Mouse (Mus musculus) 3T3-L1 (cell line): ENCODE results near the gene Prkg2.
A peak's percentile ranks its signal among the peaks of the same experiment; 100 is the strongest.

ENCODE experiments used
- DNase-seq: peaks from one replicate; pipeline ENCODE4 v3.0.0-alpha.2; 2015; ENCODE audit warnings: low read depth, low spot score

Gene Prkg2

GRCm38 (mm10) chr5:98900926-98901325 lies 136.2 kb downstream of the Prkg2 start:
- no peak for DNase-seq

GRCm38 (mm10) chr5:98897946-98898345 lies 139.2 kb downstream of the Prkg2 start:
- DNase-seq: peak; percentile 72

GRCm38 (mm10) chr5:98894281-98894680 lies 142.9 kb downstream of the Prkg2 start:
- DNase-seq: no peak

DNA sequence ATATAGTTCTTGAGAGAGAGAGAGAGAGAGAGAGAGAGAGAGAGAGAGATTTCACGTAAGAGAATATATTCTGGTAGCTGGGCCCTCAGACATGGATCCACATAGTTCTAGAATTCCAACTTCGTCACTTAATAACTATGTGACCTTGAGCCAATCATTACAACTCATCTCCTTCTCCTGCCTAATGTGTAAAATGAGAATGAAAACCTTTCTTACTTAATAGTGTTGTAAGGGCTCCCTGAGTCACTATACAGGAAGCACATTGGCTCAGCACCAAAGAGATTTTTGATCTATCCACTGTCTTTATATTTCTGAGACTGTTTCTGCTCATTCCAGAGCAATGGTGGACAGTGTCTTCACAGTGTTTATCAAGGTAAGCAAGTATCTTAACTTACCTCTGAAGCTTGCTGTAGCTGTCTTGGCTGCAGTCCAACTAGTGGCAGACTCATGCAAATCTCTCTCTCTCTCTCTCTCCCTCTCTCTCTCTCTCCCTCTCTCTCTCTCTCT lies 146.6 kb downstream of the Prkg2 start:
- DNase-seq: peak; percentile 83

- no peak for DNase-seq
Observed at GRCm38 (mm10) chr5:98882096-98882495, 155.1 kb downstream of the Prkg2 start.
